ENCODE assay signal across 19 mouse cellular contexts in the genomic region with DNA sequence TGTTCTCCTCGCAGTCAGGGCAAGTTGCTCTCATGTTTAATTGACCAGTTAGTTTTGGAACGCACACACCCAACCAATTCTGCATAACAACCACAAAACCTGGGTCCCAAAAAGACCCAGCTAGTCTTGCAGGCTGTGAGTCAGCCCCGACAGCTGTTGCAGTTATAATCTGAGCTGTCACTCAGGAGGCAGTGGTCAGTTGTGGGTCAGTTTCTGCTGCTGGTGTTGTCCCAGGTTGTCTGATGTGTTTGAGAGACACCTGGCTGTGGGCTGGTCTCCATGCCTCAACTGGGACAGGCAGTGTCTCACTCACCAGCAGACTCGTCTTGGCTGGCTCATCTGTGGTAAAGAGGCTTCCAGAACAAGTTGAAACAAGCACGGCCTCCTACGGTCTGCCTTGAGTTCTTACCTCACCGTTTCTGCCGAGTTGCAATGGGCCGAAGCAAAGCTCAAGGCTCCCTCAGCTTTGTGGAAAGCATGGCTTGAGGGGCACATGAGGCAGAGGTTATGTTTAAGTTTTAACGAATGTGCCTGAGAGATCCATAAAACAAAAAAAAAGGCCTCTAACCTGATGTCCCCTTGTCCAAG. TPM values are rescaled to one million over a fixed set of nuclear protein-coding genes. Genes with fewer than 3 reads are reported as not detected.
"Had no signal": no experiment of that assay in that cellular context is flagged by ENCODE, and none has a peak within 500 bp of the region (broad histone marks: within the 10 kb centered on the region; RNA-seq: fewer than 3 reads in every experiment).

No protein-coding gene starts in this region.

- H3K9ac ChIP-seq: limb, embryonic 12.5 days; liver, embryonic 13.5 days; liver, postnatal 0 days; lung, embryonic 15.5 days; midbrain, embryonic 12.5 days; stomach, embryonic 15.5 days had no signal

- H3K27ac ChIP-seq: layer of hippocampus, adult 2 months; limb, embryonic 12.5 days; liver, embryonic 13.5 days; lung, embryonic 15.5 days; macrophage; midbrain, embryonic 12.5 days; stomach, embryonic 15.5 days had no signal

- H3K9me3 ChIP-seq: limb, embryonic 12.5 days; liver, embryonic 13.5 days; lung, embryonic 15.5 days; stomach, embryonic 15.5 days had no signal

- H3K4me3 ChIP-seq: layer of hippocampus, adult 2 months; limb, embryonic 12.5 days; liver, embryonic 13.5 days; lung, embryonic 15.5 days; megakaryocyte, embryonic 14.5 days; midbrain, embryonic 12.5 days; stomach, embryonic 15.5 days had no signal

- H3K36me3 ChIP-seq: limb, embryonic 12.5 days; liver, embryonic 13.5 days; lung, embryonic 15.5 days; midbrain, embryonic 12.5 days; stomach, embryonic 15.5 days had no signal

- H3K27me3 ChIP-seq: limb, embryonic 12.5 days; liver, embryonic 13.5 days; lung, embryonic 15.5 days; midbrain, embryonic 12.5 days; stomach, embryonic 15.5 days had no signal

- DNase-seq: kidney, postnatal 10 days; kidney, postnatal 4 days; liver; liver, embryonic 13.5 days; liver, postnatal 0 days; lung, postnatal 14 days; right cerebral cortex, postnatal 14 days; thymus, adult 2 months; thymus, postnatal 25 days had no signal

- H3K4me1 ChIP-seq: limb, embryonic 12.5 days; liver, embryonic 13.5 days; lung, embryonic 15.5 days; megakaryocyte, embryonic 14.5 days; midbrain, embryonic 12.5 days; stomach, embryonic 15.5 days had no signal

- H3K4me2 ChIP-seq: limb, embryonic 12.5 days; liver, embryonic 13.5 days; lung, embryonic 15.5 days; midbrain, embryonic 12.5 days; stomach, embryonic 15.5 days had no signal

- ATAC-seq: liver, postnatal 0 days; midbrain, embryonic 16.5 days had no signal

RNA-seq across cellular contexts. Expression of a gene that starts 49.5 kb away (rescaled TPM):
- polyA plus RNA-seq: limb, embryonic 12.5 days; liver, embryonic 13.5 days; liver, postnatal 0 days; lung, embryonic 15.5 days; macrophage; midbrain, embryonic 12.5 days; midbrain, embryonic 16.5 days; neural tube, embryonic 14.5 days; spleen, adult 2 months; stomach, embryonic 15.5 days; thymus, adult 2 months had no signal
